Mouse (Mus musculus): Measurements from ENCODE around the gene Amelx.

DNA sequence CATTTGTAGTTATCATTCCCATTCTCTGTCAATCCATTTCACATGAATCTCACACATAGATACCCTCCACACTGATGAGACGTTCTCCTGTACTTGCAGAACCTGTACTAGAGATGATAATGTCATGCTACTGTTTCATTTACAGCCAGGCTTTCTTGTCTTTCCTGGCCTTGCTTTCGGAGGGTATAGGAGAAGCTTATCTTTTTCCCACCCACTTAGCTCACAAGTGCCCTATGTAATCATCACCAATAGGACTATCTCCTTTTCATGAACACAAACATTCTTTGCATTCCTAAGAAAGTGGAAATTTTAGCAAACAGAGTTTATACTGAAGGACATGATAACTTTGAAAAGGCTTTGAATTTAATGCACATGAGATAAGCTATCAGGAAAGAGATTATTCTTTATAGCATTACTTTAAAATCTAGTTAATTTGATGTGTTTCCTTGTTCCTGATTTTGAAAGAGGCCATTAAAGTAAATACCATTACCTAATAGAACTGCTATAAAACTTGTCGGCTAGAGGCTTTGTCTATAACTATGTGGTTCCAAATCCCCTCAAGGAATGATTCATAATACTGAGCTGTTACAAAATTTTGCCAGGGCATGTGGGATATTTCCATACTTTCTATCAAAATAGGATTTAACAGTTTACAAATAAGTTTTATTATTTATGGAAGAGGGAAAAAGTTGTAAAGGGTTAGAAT lies 35.5 kb upstream of the Amelx start:
- no peak for TF ChIP-seq EP300 (optimal IDR thresholded peaks at IDR 0.05)
- no peak for TF ChIP-seq CTCF (IDR thresholded peaks at IDR 0.05; ENCODE audit: low read depth)
